Mouse (Mus musculus) effector memory CD4-positive, alpha-beta T cell, adult 7 months (primary cell): ENCODE results near the gene Mrps10. TPM values are rescaled to one million over a fixed set of nuclear protein-coding genes. Genes with fewer than 3 reads are reported as not detected.

Experiments
- polyA plus RNA-seq: library from polyadenylated mRNA; unstranded; fragments of 100-300 nt; shearing (Covaris generic); gene quantifications from one replicate; pipeline ENCODE4 v1.2.1, GENCODE M21; 2017

The Mrps10 gene
- 27.2 TPM for polyA plus RNA-seq

GRCm38 (mm10) chr17:47368401-47369086 is at the start of gene Mrps10:
TSS of gene Mrps10 (plus strand) at chr17:47368887.

GRCm38 (mm10) chr17:47385145-47385544 is 16.5 kb downstream of the Mrps10 start, which contains the start of gene Guca1b:
TSS of gene Guca1b (plus strand) at chr17:47385393.

GRCm38 (mm10) chr17:47400451-47400850 is 31.8 kb downstream of the Mrps10 start, which contains the start of gene Guca1a:
TSS of gene Guca1a (minus strand) at chr17:47400584.

Other genes starting within 250 kb of the Mrps10 start
- gene Guca1b, start 16.5 kb downstream of the Mrps10 start, polyA plus RNA-seq, result 1.7 TPM
- gene Guca1a, start 31.7 kb downstream of the Mrps10 start, polyA plus RNA-seq, result not detected
- not detected for gene AI661453, start 67.7 kb downstream of the Mrps10 start, polyA plus RNA-seq
- not detected for gene 1700001C19Rik, start 68.5 kb downstream of the Mrps10 start, polyA plus RNA-seq
- gene Taf8, start 133.4 kb downstream of the Mrps10 start, polyA plus RNA-seq, result 47.6 TPM
- 327 TPM for gene Ccnd3, start 136.2 kb downstream of the Mrps10 start, polyA plus RNA-seq
- gene Bysl, start 242.6 kb downstream of the Mrps10 start, polyA plus RNA-seq, result 20.1 TPM
- gene Med20, start 242.7 kb downstream of the Mrps10 start, polyA plus RNA-seq, result 33.6 TPM
- 3.0 TPM for gene Gm20517, start 242.7 kb downstream of the Mrps10 start, polyA plus RNA-seq